18 mouse cellular contexts compared by ENCODE assay signal in the genomic region with DNA sequence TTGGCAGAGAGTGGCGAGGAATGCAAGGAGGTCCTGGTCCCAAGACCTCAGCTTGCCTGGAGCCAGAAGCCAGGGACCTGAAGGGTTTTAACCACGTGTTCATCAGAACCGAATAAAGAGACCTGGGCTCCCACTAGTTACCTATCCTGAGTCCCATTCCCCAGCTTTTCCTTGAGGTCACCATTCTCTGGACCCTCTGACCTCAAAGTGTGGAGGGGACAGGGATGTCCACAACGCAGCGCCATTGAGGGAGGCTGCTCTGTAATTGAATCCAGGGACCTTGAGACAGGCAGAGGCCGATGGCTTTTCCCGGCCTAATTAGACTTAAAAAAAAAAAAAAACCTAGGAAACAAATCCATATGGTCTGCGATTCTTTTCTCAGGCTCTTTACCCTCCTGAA. TPM values are rescaled to one million over a fixed set of nuclear protein-coding genes. Genes with fewer than 3 reads are reported as not detected.
"Had no signal": no experiment of that assay in that cellular context is flagged by ENCODE, and none has a peak within 500 bp of the region (broad histone marks: within the 10 kb centered on the region; RNA-seq: fewer than 3 reads in every experiment).

No protein-coding gene starts in this region.

- ATAC-seq: liver, postnatal 0 days; midbrain, embryonic 16.5 days had no signal

- H3K36me3 ChIP-seq: liver, embryonic 13.5 days; lung, embryonic 15.5 days; midbrain, embryonic 12.5 days; neural tube, embryonic 13.5 days; stomach, embryonic 15.5 days had no signal

- H3K27me3 ChIP-seq: midbrain, embryonic 12.5 days; neural tube, embryonic 13.5 days; stomach, embryonic 15.5 days had no signal

- H3K4me2 ChIP-seq: liver, embryonic 13.5 days; lung, embryonic 15.5 days; midbrain, embryonic 12.5 days; neural tube, embryonic 13.5 days; stomach, embryonic 15.5 days had no signal

- H3K4me1 ChIP-seq: liver, embryonic 13.5 days had no signal

- H3K9ac ChIP-seq: liver, embryonic 13.5 days; liver, postnatal 0 days; lung, embryonic 15.5 days; midbrain, embryonic 12.5 days; neural tube, embryonic 13.5 days; stomach, embryonic 15.5 days had no signal

- H3K9me3 ChIP-seq: liver, embryonic 13.5 days; lung, embryonic 15.5 days; midbrain, embryonic 12.5 days; neural tube, embryonic 13.5 days; stomach, embryonic 15.5 days had no signal

- DNase-seq: kidney, adult 18-20 months; kidney, postnatal 4 days; left cerebral cortex, postnatal 4 days; liver, embryonic 13.5 days; liver, postnatal 0 days; lung, postnatal 14 days; retina, postnatal 1 day; right cerebral cortex, postnatal 14 days; thymus, adult 2 months; thymus, postnatal 25 days had no signal

- H3K4me3 ChIP-seq: layer of hippocampus, adult 2 months; liver, embryonic 13.5 days; lung, embryonic 15.5 days; megakaryocyte, embryonic 14.5 days; midbrain, embryonic 12.5 days; neural tube, embryonic 13.5 days; stomach, embryonic 15.5 days had no signal

- H3K27ac ChIP-seq: layer of hippocampus, adult 2 months; liver, embryonic 13.5 days; lung, embryonic 15.5 days; macrophage; midbrain, embryonic 12.5 days; neural tube, embryonic 13.5 days; stomach, embryonic 15.5 days had no signal

RNA-seq across cellular contexts. Expression of gene Nxph3, which starts 40.9 kb away (rescaled TPM):
- polyA plus RNA-seq: liver, postnatal 0 days; macrophage had no signal
